Mouse (Mus musculus): ENCODE data around the gene 4931409K22Rik. TPM values are rescaled to one million over a fixed set of nuclear protein-coding genes. Genes with fewer than 3 reads are reported as not detected.

The 4931409K22Rik gene
- 0.07 and 0.10 TPM in 2 replicates for polyA plus RNA-seq (2016; fragmentation: Nextera tagmentation; extraction: Ambion mirVana)

- Histone ChIP-seq H3K9me3 (peaks cover 4% of the 10 kb centered on the region; the same call in 1 of the 2 replicates), H3K4me3 (no peak within 1 kb of the TSS), H3K4me1 (replicated peaks) (peaks cover 9% of the 10 kb centered on the region; the same call in 1 of the 2 replicates), H3K36me3 (no peaks in the 10 kb centered on the region), H3K27ac (no peak within 1 kb of the TSS), H3K27me3 (ENCODE audit: insufficient read depth, poor library complexity, severe bottlenecking) (peaks cover 13% of the 10 kb centered on the region; the same call in 1 of the 2 replicates)
- 73% methylated on average over 2 of the region's 2 CpGs for WGBS
- DNase-seq (ENCODE audit: low spot score) = no peak
Observed at GRCm38 (mm10) chr5:24556709-24557108, at the start of gene 4931409K22Rik. Gene 4931409K22Rik (minus strand): TSS chr5:24556809.

- H3K9me3 ChIP-seq = no peaks in the 10 kb centered on the region
- peaks cover 39% of the 10 kb centered on the region for H3K27me3 ChIP-seq (ENCODE audit: insufficient read depth, poor library complexity, severe bottlenecking)
- no peaks in the 10 kb centered on the region for H3K36me3 ChIP-seq
- DNase-seq (ENCODE audit: low spot score) = no peak
- WGBS = 18% methylated on average over 14 of the region's 14 CpGs
- peaks cover 66% of the 10 kb centered on the region for H3K4me1 ChIP-seq (replicated peaks)
- peak overlapping the region; percentile 69 for H3K4me3 ChIP-seq
- H3K27ac ChIP-seq = peak overlapping the region; percentile 98
Observed at GRCm38 (mm10) chr5:24605980-24606665, 49.5 kb upstream of the 4931409K22Rik start.

- H3K27me3 ChIP-seq (ENCODE audit: insufficient read depth, poor library complexity, severe bottlenecking) = peaks cover 45% of the 10 kb centered on the region
- H3K36me3 ChIP-seq = no peaks in the 10 kb centered on the region
- no peaks in the 10 kb centered on the region for H3K9me3 ChIP-seq
- peaks cover 72% of the 10 kb centered on the region for H3K4me1 ChIP-seq (replicated peaks)
- 13% methylated on average over 6 of the region's 6 CpGs for WGBS
- DNase-seq (ENCODE audit: low spot score) = no peak
- peak overlapping the region; percentile 98 for H3K27ac ChIP-seq
- H3K4me3 ChIP-seq = peak overlapping the region; percentile 69
Observed at GRCm38 (mm10) chr5:24605321-24605979, 48.8 kb upstream of the 4931409K22Rik start.

GRCm38 (mm10) chr5:24604656-24605100 lies 48.1 kb upstream of the 4931409K22Rik start:
- Histone ChIP-seq H3K27ac (peak overlapping the region; percentile 98), H3K36me3 (no peaks in the 10 kb centered on the region), H3K9me3 (no peaks in the 10 kb centered on the region), H3K27me3 (ENCODE audit: insufficient read depth, poor library complexity, severe bottlenecking) (peaks cover 53% of the 10 kb centered on the region), H3K4me3 (peak overlapping the region; percentile 69), H3K4me1 (replicated peaks) (peaks cover 77% of the 10 kb centered on the region)
- DNase-seq (ENCODE audit: low spot score) = peak; percentile 93
- WGBS = 0% methylated on average over 44 of the region's 46 CpGs

GRCm38 (mm10) chr5:24604080-24604655 lies 47.6 kb upstream of the 4931409K22Rik start:
- Histone ChIP-seq H3K36me3 (no peaks in the 10 kb centered on the region), H3K9me3 (no peaks in the 10 kb centered on the region), H3K4me3 (peak overlapping the region; percentile 69), H3K4me1 (replicated peaks) (peaks cover 81% of the 10 kb centered on the region), H3K27me3 (ENCODE audit: insufficient read depth, poor library complexity, severe bottlenecking) (peaks cover 57% of the 10 kb centered on the region), H3K27ac (peak overlapping the region; percentile 98)
- 17% methylated on average over 12 of the region's 12 CpGs for WGBS
- DNase-seq (ENCODE audit: low spot score) = no peak

GRCm38 (mm10) chr5:24603431-24604010 lies 46.9 kb upstream of the 4931409K22Rik start:
- Histone ChIP-seq H3K27me3 (ENCODE audit: insufficient read depth, poor library complexity, severe bottlenecking) (peaks cover 57% of the 10 kb centered on the region), H3K36me3 (no peaks in the 10 kb centered on the region), H3K4me3 (peak overlapping the region; percentile 69), H3K9me3 (no peaks in the 10 kb centered on the region), H3K27ac (peak overlapping the region; percentile 98), H3K4me1 (replicated peaks) (peaks cover 88% of the 10 kb centered on the region)
- 52% methylated on average over 8 of the region's 8 CpGs for WGBS
- no peak for DNase-seq (ENCODE audit: low spot score)

GRCm38 (mm10) chr5:24602751-24603343 lies 46.2 kb upstream of the 4931409K22Rik start:
- H3K27ac ChIP-seq = peak overlapping the region; percentile 98
- H3K4me3 ChIP-seq = peak overlapping the region; percentile 69
- WGBS = under 1% methylated on average over 16 of the region's 16 CpGs
- DNase-seq (ENCODE audit: low spot score) = peak; percentile 85
- no peaks in the 10 kb centered on the region for H3K36me3 ChIP-seq
- peaks cover 59% of the 10 kb centered on the region for H3K27me3 ChIP-seq (ENCODE audit: insufficient read depth, poor library complexity, severe bottlenecking)
- peaks cover 94% of the 10 kb centered on the region for H3K4me1 ChIP-seq (replicated peaks)
- H3K9me3 ChIP-seq = no peaks in the 10 kb centered on the region

GRCm38 (mm10) chr5:24601911-24602750 lies 45.5 kb upstream of the 4931409K22Rik start:
- Histone ChIP-seq H3K27me3 (ENCODE audit: insufficient read depth, poor library complexity, severe bottlenecking) (peaks cover 61% of the 10 kb centered on the region), H3K27ac (peak overlapping the region; percentile 98), H3K4me1 (replicated peaks) (peaks cover 93% of the 10 kb centered on the region), H3K9me3 (no peaks in the 10 kb centered on the region), H3K36me3 (no peaks in the 10 kb centered on the region), H3K4me3 (peak overlapping the region; percentile 69)
- WGBS = under 1% methylated on average over 73 of the region's 73 CpGs
- DNase-seq (ENCODE audit: low spot score) = peak; percentile 83

GRCm38 (mm10) chr5:24601071-24601835 lies 44.6 kb upstream of the 4931409K22Rik start:
- Histone ChIP-seq H3K4me1 (replicated peaks) (peaks cover 93% of the 10 kb centered on the region), H3K36me3 (no peaks in the 10 kb centered on the region), H3K4me3 (peak overlapping the region; percentile 69), H3K27me3 (ENCODE audit: insufficient read depth, poor library complexity, severe bottlenecking) (peaks cover 64% of the 10 kb centered on the region), H3K27ac (peak overlapping the region; percentile 98), H3K9me3 (no peaks in the 10 kb centered on the region)
- DNase-seq (ENCODE audit: low spot score) = no peak
- 2% methylated on average over 33 of the region's 33 CpGs for whole genome bisulfite sequencing

- H3K4me3 ChIP-seq = peak overlapping the region; percentile 69; the same call in 1 of the 2 replicates
- H3K9me3 ChIP-seq = no peaks in the 10 kb centered on the region
- H3K27ac ChIP-seq = no peak overlapping the region
- WGBS = 69% methylated on average over 2 of the region's 2 CpGs
- DNase-seq (ENCODE audit: low spot score) = no peak
- H3K36me3 ChIP-seq = peaks cover 7% of the 10 kb centered on the region
- H3K4me1 ChIP-seq (replicated peaks) = peaks cover 93% of the 10 kb centered on the region
- H3K27me3 ChIP-seq (ENCODE audit: insufficient read depth, poor library complexity, severe bottlenecking) = peaks cover 66% of the 10 kb centered on the region
Observed at GRCm38 (mm10) chr5:24600236-24600635, 43.6 kb upstream of the 4931409K22Rik start.

- Histone ChIP-seq H3K4me3 (peak overlapping the region; percentile 63), H3K36me3 (peaks cover 18% of the 10 kb centered on the region), H3K27ac (peak overlapping the region; percentile 85; the same call in 1 of the 2 replicates), H3K27me3 (ENCODE audit: insufficient read depth, poor library complexity, severe bottlenecking) (peaks cover 64% of the 10 kb centered on the region), H3K4me1 (replicated peaks) (peaks cover 85% of the 10 kb centered on the region), H3K9me3 (no peaks in the 10 kb centered on the region)
- DNase-seq (ENCODE audit: low spot score) = no peak
- WGBS = 13% methylated on average over 8 of the region's 8 CpGs
Observed at GRCm38 (mm10) chr5:24599137-24599536, 42.5 kb upstream of the 4931409K22Rik start.
